Mouse (Mus musculus) embryonic fibroblast, embryonic 13.5 days (primary cell): ENCODE measurements around the gene Zfr.

Experiments
- CTCF ChIP-seq: IDR thresholded peaks from 2 replicates; pipeline ENCODE4 v1.5.1; 2011; ENCODE audit warnings: mild to moderate bottlenecking, control low read depth, low read length, moderate library complexity, borderline replicate concordance; ENCODE audit not compliant: insufficient read depth
- POLR2A ChIP-seq: IDR thresholded peaks from 2 replicates; pipeline ENCODE4 v1.6.1; 2011; ENCODE audit warnings: low read depth, mild to moderate bottlenecking, control low read depth, low read length, moderate library complexity

GRCm38 (mm10) chr15:12215415-12215718 is 97.7 kb downstream of the Zfr start:
- TF ChIP-seq CTCF (no peak), POLR2A (no peak)
